Mouse (Mus musculus): ENCODE measurements around the gene Fads6.

The Fads6 gene

GRCm38 (mm10) chr11:115276780-115277603, 20.5 kb downstream of the Fads6 start, which contains the start of gene Fdxr:
Gene Fdxr (minus strand): TSS chr11:115277050.
- CTCF ChIA-PET: no interaction called here

GRCm38 (mm10) chr11:115275954-115276353, 21.5 kb downstream of the Fads6 start:
- CTCF ChIA-PET: no interaction called here

DNA sequence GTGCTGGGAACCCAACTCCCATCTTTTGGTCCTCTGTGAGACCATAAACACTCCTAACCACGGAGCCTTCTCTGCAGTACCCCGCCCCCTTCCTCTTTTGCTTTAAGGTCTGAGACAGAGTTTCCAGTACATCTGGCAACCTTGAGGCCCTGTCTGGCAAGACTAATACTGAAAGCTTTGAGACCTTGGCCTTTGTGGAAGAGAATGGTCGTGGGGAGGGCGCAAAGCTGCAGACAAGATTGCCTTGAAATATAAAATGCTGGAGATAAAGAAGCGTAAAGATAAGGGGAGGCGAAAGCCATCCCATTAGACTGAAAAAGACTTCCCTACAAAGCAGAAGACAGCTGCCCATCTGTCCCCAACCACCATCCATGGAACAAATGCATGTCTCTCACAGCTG, 22.0 kb downstream of the Fads6 start:
- CTCF ChIA-PET: interaction anchor here (0.6 kb wide), 1 partner anchor 111 kb away, joined by 8 read pairs; no protein-coding TSS in a partner anchor

DNA sequence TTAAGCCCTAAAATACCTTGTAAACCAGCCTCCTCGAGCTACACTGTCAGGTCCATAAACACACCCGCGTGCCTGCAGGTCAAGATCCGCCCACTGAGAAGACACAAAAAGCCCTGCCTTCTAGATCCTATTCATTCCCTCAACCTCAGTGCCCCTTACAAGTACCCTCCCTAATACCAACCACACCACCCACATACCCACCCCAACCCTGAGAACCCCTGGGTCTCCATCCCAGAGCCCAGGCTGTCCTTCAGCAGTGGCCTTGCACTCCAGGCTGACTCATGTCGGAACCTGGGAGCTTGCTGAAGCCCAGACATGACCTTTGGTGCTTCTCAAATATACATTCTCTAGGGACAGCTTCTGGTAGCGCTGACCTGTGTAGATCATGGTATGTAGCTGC, 22.7 kb downstream of the Fads6 start:
- CTCF ChIA-PET: no interaction called here

GRCm38 (mm10) chr11:115274178-115274577, 23.3 kb downstream of the Fads6 start:
- CTCF ChIA-PET: no interaction called here

GRCm38 (mm10) chr11:115273735-115274134, 23.7 kb downstream of the Fads6 start:
- CTCF ChIA-PET: no interaction called here

DNA sequence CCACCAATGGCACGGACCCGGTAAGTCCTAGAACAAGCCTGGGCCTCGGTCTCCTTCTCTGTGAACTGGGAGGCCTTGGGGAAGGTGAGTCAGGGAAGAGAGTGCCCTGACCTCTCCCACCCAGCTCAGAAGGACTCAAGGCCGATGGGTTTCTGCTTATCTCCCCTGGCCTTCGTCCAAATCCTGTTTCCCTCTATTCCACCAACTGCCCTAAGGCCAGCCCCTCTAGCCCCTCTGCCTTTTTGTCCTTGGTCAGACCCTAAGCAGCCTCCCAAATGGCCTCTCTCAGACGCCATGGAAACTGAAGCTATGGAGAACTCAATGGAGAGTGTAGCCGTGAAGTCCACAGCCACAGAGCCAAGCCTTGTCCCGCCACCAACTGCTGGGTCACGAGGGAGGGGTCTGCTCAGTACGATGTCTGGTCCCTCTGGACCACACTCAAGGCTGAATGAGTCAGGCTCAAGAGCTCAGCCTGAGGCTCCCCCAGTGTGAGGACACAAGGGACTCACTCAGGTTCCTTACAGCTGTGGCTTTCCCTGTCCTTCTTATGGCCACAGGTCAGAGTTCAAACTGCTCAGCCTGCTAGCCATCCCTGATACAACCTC, 24.5 kb downstream of the Fads6 start:
- CTCF ChIA-PET: no interaction called here

DNA sequence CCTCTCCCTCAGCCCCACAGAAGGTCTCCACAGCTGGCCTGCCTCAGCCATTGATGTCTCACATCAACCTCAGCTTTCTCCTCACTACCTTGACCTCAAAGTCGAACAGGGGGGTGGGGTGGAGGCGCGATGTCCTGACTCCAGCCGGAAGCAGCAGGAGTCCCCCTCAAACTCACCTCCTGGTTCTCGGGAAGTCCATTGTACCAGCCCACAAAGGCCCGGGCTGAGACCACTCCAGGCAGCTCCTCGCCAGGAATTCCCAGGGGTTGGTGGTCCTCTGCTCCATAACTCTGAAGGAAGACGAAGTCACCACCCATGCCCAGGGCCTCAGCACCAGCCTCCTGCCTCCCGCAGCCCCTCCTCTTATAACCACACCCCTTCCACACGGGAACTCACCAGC, 26.0 kb downstream of the Fads6 start:
- CTCF ChIA-PET: no interaction called here

DNA sequence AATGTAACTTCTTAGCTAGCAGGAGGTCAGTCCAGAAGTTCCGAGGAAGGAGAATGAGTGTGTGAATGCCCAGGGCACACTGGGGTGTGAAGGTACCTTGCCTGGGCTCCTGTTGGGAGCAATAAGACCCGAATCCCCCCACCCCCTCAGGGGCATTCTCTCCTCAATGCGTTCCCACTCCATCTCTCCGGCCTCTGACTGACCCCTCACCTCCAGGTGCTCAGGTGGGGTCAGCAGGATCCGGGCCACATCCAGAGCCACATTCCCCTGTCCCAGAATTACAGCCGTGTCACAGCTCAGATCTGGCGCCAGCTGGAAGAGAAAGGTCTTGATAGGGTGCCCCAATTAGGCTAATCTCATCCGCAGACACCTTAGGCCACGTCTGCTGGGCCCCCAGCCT, 26.4 kb downstream of the Fads6 start:
- CTCF ChIA-PET: no interaction called here

DNA sequence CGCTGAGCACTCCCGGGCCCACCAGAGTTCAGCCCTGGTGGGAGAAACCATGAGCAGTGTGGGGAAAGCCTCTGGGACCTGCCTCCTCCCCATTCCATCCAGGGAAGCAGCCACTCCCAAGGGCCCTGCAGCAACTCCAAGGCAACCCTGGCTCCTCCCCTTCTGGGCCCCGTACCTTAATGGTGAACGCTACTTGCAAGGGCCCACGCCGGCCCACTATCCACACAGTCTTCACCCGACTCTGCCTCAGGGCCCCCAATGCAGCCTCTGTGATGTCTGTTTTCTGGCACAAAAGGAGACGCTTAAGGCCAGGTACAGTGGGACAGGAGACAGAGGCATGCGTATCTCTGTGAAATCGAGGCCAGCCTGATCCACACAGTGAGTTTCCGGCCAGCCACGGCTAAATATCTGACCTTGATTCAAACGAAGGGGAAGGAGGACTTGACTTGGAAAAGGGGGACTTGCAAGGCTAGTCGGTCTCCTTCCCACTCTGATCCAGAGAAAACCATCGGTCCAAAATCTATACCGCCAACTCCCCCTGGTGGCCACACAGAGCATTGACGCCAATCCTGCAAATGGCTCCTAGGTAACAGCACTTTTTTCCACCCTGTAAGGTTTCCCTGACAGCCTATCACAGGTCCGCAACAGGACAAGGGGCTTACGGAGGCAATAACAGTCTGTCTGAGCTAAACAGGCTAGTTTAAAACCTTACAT, 27.2 kb downstream of the Fads6 start:
- CTCF ChIA-PET: interaction anchor here (0.6 kb wide), 1 partner anchor 15 kb away, joined by 4 read pairs; no protein-coding TSS in a partner anchor

GRCm38 (mm10) chr11:115269330-115270066, 28.0 kb downstream of the Fads6 start:
- CTCF ChIA-PET: interaction anchor here (0.6 kb wide), 1 partner anchor 16 kb away, joined by 4 read pairs; no protein-coding TSS in a partner anchor

- CTCF ChIA-PET: interaction anchor here (0.6 kb wide), 3 partner anchors 84 to 1813 kb away, joined by 5 to 12 read pairs (median 10); no protein-coding TSS in a partner anchor
These were observed 29.5 kb downstream of the Fads6 start for GRCm38 (mm10) chr11:115267958-115268357.

DNA sequence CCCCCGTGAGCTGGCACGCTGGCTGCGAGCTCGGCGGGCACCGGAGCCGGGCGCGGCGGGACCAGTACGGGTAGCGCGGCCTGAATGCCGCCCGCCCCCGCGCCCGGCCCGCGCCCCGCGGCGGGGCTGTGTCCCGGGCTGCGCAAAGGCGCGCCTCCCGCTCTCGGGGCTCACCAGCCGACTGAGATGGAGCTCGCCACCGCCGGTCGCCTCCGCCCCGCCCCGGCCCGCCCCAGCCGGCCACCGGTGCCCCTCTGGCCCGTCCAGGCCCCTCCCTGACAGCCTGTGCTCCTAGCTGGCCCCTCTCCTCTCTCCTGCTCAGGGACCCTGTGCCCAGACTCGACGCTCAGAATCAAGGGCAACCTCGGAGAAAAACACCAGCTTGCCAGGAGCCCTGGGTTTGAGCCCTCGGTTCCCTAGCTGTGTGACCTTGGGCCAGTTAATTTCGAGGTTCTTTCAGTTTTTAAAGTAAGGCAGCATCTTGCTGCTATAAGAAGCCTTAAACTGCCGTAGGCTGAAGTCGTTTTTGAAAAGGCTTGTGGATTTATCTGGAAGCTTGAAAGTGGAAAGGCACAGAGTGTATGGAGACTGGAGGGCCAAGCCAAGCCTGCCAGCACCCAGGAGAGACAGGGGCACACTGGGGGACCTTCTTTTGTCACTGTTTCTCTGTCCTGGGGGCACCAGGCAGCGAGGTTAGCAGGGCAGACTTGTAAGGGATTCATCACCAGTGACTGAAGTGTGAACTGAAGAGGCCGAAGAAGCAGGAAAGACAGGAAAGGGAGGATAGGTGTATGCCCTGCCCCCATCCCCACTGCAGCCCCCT, 30.2 kb downstream of the Fads6 start, which contains the start of gene Grin2c:
Grin2c (minus strand) TSS at position 183 of the 823 bp plus-strand sequence.
- CTCF ChIA-PET: interaction anchor here (0.6 kb wide), 2 partner anchors 83 to 1813 kb away, joined by 5 to 12 read pairs; no protein-coding TSS in a partner anchor

GRCm38 (mm10) chr11:115266400-115266778, 31.1 kb downstream of the Fads6 start:
- CTCF ChIA-PET: no interaction called here

- CTCF ChIA-PET: no interaction called here
These were observed 31.6 kb downstream of the Fads6 start for GRCm38 (mm10) chr11:115265771-115266399.

- CTCF ChIA-PET: no interaction called here
These were observed 32.4 kb downstream of the Fads6 start for GRCm38 (mm10) chr11:115264862-115265668.

DNA sequence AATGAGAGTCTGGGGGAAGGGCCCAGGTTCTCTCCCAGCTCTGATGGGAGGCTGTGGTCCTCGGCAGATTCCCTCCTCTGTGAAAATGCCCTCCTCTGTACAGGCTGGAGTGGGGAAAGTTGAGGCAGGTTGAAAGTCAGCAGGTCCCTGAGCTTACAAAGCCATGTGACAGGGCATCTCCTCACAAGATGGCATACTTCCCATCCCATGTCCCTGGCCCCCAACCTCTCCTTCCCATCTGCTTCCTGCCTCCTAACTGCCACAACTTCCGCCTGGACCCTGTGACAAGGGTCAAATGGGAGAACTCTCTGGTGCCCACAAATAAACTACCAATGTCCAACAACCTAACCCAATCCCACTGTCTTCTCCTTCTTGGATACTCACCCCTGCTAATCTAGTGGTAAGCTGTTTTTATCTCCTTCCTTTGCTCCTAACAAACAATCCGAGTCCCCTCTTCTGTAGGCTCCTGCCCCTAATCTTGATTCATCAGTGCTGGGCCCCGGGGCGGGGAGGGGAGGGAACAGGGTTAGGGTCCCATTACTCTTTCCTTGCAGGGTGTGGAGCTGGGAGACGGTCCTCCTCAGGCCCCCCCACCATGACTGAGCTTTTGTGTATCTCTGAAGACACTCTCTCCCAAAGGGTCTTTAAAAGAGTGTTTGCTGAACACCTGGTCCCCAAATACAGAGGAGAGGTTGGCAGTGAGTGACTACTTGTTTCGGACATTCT, 33.2 kb downstream of the Fads6 start:
- CTCF ChIA-PET: interaction anchor here (0.5 kb wide), 1 partner anchor 102 kb away, joined by 3 read pairs; no protein-coding TSS in a partner anchor

DNA sequence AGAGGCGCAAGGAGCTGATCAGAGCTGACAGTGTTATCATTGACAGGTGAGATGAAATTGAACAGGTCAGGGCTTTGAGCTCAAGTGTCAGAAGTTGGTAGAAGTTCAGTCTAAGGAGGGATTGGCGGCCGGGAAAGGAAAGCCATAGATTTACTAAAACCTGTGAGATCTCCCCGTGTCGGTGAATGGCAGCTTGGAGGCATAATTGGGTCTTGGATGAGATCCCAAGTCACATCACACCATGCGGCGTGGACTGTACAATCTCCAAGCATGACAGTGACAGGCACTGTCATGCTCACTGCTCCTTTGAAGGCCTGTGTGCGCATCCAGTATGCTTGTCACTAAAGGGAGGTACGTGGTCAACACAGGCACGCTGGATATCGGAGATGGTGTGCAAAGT, 34.5 kb downstream of the Fads6 start:
- CTCF ChIA-PET: no interaction called here

DNA sequence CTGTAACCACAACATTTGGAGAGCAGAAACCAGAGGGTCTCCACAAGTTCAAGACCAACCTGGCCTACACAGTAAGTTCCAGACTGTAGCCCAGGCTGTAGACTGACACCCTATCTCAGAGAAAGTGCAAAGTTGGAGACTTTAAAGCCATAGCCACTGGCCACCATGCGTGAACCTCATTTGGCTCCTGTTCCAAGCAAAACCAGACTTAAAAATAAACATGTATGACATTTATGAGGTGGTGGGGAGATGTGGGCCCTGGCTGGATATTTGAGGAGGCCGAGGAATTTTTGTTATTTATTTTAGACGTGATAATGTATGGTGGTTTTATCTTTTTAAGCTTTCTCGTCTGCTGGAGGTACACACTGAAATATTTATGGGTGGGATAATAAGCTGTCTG, 38.3 kb downstream of the Fads6 start:
- CTCF ChIA-PET: no interaction called here
